Mouse (Mus musculus) left cerebral cortex, adult 18-20 months (tissue): ENCODE data around the gene Snapc3. TPM values are rescaled to one million over a fixed set of nuclear protein-coding genes. Genes with fewer than 3 reads are reported as not detected.

Experiments used
- DNase-seq, 2 experiments: peaks; one replicate each; pipeline ENCODE4 v3.0.0; 2021 to 2022; ENCODE audit warnings: low spot score in 2 of 2, mixed read lengths in 1 of 2
- long read RNA-seq, 2 experiments: library from polyadenylated mRNA; stranded (forward); transcript quantifications; one replicate each; pipeline ENCODE4 v2.0.0; 2021
- total RNA-seq, 2 experiments: library from RNA; stranded (reverse); gene quantifications; 2 replicates each; pipeline ENCODE4 v1.2.3; 2021

Snapc3 gene
- total RNA-seq: 10 to 100 TPM; 37.6 to 38.5 TPM
- long read RNA-seq, experiment 1, transcript Snapc3-201 (9 exons, 1,405 nt): major isoform, 26 of 38 reads
- long read RNA-seq, experiment 1, partial matches to known transcripts: 0 of 38 reads
- long read RNA-seq, experiment 1, other reads (novel, unspliced or antisense): 8 of 38 reads
- long read RNA-seq, experiment 2, transcript Snapc3-201 (9 exons, 1,405 nt): major isoform, 22 of 31 reads
- long read RNA-seq, experiment 2, partial matches to known transcripts: 1 of 31 reads
- long read RNA-seq, experiment 2, other reads (novel, unspliced or antisense): 3 of 31 reads

- DNase-seq: peak; percentile 95 to 98
Observed at GRCm38 (mm10) chr4:83417160-83417819, at the start of gene Snapc3. TSS of gene Snapc3 (plus strand) at chr4:83417724.

- no peak for DNase-seq
Observed at GRCm38 (mm10) chr4:83373381-83373780, 44.1 kb upstream of the Snapc3 start.

- DNase-seq: no peak
Observed at GRCm38 (mm10) chr4:83375650-83376049, 41.9 kb upstream of the Snapc3 start.

GRCm38 (mm10) chr4:83376461-83377015, 41.0 kb upstream of the Snapc3 start:
- DNase-seq: no peak

GRCm38 (mm10) chr4:83379036-83379435, 38.5 kb upstream of the Snapc3 start:
- DNase-seq: no peak

GRCm38 (mm10) chr4:83379746-83380145, 37.8 kb upstream of the Snapc3 start:
- DNase-seq: no peak

GRCm38 (mm10) chr4:83380266-83380665, 37.3 kb upstream of the Snapc3 start:
- no peak for DNase-seq

- DNase-seq: peak in 1 of 2 experiments; percentile 13
Observed at GRCm38 (mm10) chr4:83383899-83384490, 33.5 kb upstream of the Snapc3 start.

GRCm38 (mm10) chr4:83385091-83385490, 32.4 kb upstream of the Snapc3 start:
- DNase-seq: no peak

- DNase-seq: no peak
Observed at GRCm38 (mm10) chr4:83390551-83390950, 27.0 kb upstream of the Snapc3 start.

GRCm38 (mm10) chr4:83391956-83392355, 25.6 kb upstream of the Snapc3 start:
- DNase-seq: no peak

- DNase-seq: no peak
Observed at GRCm38 (mm10) chr4:83393733-83394132, 23.8 kb upstream of the Snapc3 start.

GRCm38 (mm10) chr4:83396346-83396745, 21.2 kb upstream of the Snapc3 start:
- DNase-seq: no peak

- no peak for DNase-seq
Observed at GRCm38 (mm10) chr4:83396996-83397770, 20.3 kb upstream of the Snapc3 start.

GRCm38 (mm10) chr4:83398527-83398926, 19.0 kb upstream of the Snapc3 start:
- no peak for DNase-seq

- DNase-seq: no peak
Observed at GRCm38 (mm10) chr4:83400691-83401595, 16.6 kb upstream of the Snapc3 start.

- DNase-seq: no peak
Observed at GRCm38 (mm10) chr4:83401712-83402111, 15.8 kb upstream of the Snapc3 start.

GRCm38 (mm10) chr4:83407688-83408087, 9.8 kb upstream of the Snapc3 start:
- no peak for DNase-seq

GRCm38 (mm10) chr4:83409867-83410505, 7.5 kb upstream of the Snapc3 start:
- DNase-seq: no peak

- no peak for DNase-seq
Observed at GRCm38 (mm10) chr4:83412060-83412459, 5.5 kb upstream of the Snapc3 start.
